Mouse (Mus musculus): Measurements from ENCODE around the gene Lrrc36.

- TF ChIP-seq CTCF (IDR thresholded peaks at IDR 0.05; ENCODE audit: low read depth) (no peak), EP300 (IDR thresholded peaks at IDR 0.05; ENCODE audit: low read depth) (no peak)
These were observed 33.1 kb upstream of the Lrrc36 start for GRCm38 (mm10) chr8:105380308-105380707.

Measured in liver, postnatal 0 days (tissue).